Mouse (Mus musculus): ENCODE results near the gene Tent4a.

- TF ChIP-seq GATA1 (IDR thresholded peaks at IDR 0.05; ENCODE audit: borderline replicate concordance, low read length) = no peak
- TF ChIP-seq FLI1 (IDR thresholded peaks at IDR 0.05; ENCODE audit: low read length) = no peak
These were observed 8.3 kb upstream of the Tent4a start for GRCm38 (mm10) chr13:69542571-69543352.
